Mouse (Mus musculus): ENCODE data around the gene Bola1. TPM values are rescaled to one million over a fixed set of nuclear protein-coding genes. Genes with fewer than 3 reads are reported as not detected.
A peak's percentile ranks its signal among the peaks of the same experiment; 100 is the strongest.
"Not testable (repeated sequence)": the region's sequence is repeated elsewhere in the genome, so short reads cannot be mapped to it uniquely, and the experiment has no call there.

Gene Bola1
- total RNA-seq (2021) = 10 to 100 TPM; 25.1 to 26.9 TPM

- intact Hi-C loops (cut with DNase I) = loop anchor here (2.0 to 5.0 kb wide), 4 partner anchors 17 to 152 kb away; partner anchors contain the start of genes Hist2h4 and Sf3b4
- peak; percentile 72 to 88 for DNase-seq
These were observed at the start of gene Bola1, which contains the start of gene Hist2h2ab for GRCm38 (mm10) chr3:96219661-96220130. Gene Bola1 (minus strand): TSS chr3:96219709. Gene Hist2h2ab (plus strand): TSS chr3:96219865.

DNA sequence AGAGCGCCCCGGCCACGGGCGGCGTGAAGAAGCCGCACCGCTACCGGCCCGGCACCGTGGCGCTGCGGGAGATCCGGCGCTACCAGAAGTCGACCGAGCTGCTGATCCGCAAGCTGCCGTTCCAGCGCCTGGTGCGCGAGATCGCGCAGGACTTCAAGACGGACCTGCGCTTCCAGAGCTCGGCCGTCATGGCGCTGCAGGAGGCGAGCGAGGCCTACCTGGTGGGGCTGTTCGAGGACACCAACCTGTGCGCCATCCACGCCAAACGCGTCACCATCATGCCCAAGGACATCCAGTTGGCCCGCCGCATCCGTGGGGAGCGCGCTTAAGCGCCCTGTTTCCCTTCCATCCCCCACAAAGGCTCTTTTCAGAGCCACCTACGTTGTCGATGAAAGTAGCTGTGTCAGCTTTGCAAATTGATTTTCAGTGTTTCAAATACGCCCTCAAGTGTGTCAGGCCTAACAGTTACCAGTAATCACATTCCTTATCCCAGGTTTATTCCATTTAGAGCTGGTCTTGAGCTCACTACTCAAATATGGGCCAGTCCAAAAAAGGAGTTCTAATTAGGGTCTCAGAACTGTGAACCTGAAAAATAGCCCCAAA lies 49.4 kb upstream of the Bola1 start:
- DNase-seq = peak; percentile 26 to 52
- intact Hi-C loops (cut with DNase I) = not testable (repeated sequence)

DNA sequence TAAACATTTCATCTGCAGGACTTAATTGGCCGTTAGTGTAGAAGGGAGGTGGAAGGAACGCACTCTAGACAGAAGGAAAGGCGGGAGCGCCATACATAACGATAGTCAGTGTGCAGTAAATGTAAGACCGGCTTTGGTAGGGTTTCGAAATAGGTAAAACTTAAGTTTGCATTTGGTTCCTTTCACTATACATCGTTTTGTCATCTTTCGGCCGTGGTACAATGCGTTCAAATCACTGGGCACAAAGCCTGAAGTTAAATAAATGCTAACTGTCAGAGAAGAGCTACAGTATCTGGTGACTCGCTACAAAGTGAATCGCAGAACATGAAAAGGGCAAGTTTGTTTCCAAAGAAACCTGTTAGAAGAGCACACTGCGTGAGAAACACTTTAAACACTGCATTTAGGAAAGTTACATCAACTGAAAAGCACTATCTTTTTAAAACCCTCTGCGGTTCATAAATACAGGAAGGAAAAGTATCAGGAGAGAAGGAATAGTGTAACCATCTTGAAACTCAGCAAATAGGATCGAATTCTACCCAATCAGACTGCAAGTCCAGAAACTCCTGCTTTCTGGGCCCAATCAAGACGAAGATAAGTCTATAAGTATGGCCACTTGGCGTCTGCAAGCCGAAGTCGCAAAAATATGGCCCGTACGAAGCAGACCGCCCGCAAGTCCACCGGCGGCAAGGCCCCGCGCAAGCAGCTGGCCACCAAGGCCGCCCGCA lies 48.7 kb upstream of the Bola1 start, which contains the start of gene Hist2h3b:
Gene Hist2h3b, plus strand, starts transcription at position 604 of the 725 bp plus-strand sequence.
- peak; percentile 82 to 83 for DNase-seq
- intact Hi-C loops (cut with DNase I) = no loop called here

GRCm38 (mm10) chr3:96267541-96267940 lies 48.0 kb upstream of the Bola1 start:
- intact Hi-C loops (cut with DNase I) = no loop called here

DNA sequence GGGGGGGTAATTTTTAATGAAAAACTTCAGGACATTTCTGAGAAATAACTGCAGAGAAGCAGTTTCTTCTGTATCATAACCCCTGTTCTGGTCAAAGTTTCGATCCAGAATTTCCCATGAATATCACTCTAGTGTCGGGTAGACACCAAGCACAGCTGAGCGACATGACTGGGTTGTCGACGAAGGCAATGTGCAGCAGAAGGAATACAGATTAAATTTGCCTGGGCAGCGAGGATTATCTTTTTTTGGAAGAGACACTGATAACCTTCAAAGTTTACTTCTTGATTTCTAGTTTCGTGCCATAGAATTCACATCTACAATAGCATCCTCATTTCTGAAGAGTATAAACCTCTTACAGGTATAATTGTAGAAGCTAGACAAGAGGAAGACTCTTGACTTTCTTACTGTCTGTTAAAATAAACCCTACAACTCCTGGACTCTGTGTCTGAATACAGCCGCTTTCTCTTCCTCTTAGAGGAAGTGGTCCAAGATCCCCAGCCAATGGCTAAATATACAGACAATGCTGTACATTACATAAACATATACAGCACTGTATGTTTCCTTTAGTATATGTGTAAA lies 46.7 kb upstream of the Bola1 start:
- intact Hi-C loops (cut with DNase I) = no loop called here
- DNase-seq = no peak

More at GRCm38 (mm10) chr3:96267541-96267940, 48.0 kb upstream of the Bola1 start:
- DNase-seq = no peak

DNA sequence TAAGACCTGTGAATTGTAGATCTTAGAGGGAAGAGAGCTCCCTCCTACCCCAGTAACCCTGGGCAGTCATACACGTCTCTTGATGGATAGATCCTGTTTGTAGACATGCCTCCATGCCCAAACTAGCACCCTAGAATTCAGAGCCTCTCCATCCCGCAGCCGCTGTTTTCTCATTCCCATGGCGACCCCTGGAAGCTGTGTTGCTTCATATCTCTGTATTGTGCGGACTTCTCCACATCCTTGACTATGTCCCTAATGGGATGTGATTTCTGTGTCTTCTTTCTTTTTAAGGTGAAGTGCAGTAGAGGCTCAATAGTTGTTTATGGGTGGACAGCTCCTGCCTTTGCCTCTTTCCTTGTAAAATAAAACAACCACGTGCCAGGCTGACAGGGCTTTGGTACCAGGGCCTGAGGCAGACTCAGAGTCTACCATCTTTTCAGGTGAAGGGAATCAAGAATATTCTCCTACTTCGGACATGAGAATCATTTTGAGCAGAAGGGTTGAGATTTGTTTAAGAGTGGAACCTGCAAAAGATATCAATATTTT lies 45.0 kb upstream of the Bola1 start:
- intact Hi-C loops (cut with DNase I) = no loop called here
- no peak for DNase-seq

DNA sequence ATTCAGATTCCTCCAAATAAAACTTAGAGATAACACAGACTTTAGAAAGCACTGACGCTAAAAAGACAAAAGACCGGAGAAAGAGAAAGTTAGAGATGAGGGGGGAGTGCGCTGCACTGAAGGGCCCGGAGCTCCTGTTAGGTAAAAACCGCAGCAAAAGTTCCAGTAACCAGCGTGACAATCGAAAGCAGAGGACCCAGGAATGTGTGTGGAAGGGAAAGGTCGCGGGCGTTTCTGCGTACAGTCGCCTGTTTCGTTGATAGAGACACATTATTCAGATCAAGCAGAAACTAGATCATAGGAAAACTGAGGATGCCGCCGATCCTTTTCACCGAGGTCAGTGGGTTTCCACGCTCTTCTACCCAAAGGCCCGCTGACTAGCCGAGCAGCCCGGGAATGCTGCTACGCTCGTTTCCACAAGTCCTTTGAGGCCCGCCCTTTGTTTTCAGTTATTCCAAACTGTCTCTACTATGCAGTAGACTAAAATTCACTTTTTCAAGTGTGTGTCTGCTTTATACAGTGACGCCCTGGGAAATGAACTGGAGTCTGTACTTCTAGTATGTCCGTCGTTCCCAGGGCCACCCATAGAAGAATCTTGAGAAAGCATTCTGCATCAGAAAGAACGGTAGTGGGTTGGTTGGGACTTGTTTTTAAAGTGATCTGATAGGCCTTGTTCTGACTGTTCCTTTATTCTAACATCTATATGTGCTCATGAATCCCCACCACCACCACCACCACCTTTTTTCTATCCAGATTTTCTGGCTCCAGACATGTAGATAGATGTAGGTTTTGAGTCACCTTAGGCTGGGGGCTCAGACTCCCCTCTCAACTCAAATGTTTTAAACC lies 44.3 kb upstream of the Bola1 start:
- peak; percentile 59 to 75 for DNase-seq
- intact Hi-C loops (cut with DNase I) = loop anchor here (2.0 kb wide), 2 partner anchors 21 to 43 kb away; partner anchors contain the start of genes Hist2h2ac and Hist2h2be

DNA sequence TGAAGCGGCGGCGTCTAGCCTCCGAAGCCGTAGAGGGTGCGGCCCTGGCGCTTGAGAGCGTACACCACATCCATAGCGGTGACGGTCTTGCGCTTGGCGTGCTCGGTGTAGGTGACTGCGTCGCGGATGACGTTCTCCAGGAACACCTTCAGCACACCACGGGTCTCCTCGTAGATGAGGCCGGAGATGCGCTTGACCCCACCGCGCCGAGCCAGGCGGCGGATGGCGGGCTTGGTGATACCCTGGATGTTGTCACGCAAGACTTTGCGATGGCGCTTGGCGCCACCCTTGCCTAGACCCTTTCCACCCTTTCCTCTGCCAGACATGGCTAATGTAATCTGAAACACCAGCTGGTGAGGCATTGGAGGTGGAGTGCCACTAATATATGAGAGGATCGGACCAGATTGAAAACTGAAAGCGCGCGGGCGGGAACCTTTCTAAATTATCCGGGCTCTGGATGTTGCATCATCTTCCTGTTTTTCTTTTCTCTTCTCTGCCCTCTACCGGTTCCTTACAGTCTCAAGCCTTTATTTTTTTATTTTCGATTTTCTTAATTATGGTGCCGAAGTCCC lies 43.6 kb upstream of the Bola1 start, which contains the start of gene Hist2h4:
Gene Hist2h4, minus strand, starts transcription at position 333 of the 572 bp plus-strand sequence.
- intact Hi-C loops (cut with DNase I) = loop anchor here (2.0 kb wide), 2 partner anchors 20 to 42 kb away; partner anchors contain the start of genes Hist2h2ac and Hist2h2be
- DNase-seq = peak; percentile 95 to 97

DNA sequence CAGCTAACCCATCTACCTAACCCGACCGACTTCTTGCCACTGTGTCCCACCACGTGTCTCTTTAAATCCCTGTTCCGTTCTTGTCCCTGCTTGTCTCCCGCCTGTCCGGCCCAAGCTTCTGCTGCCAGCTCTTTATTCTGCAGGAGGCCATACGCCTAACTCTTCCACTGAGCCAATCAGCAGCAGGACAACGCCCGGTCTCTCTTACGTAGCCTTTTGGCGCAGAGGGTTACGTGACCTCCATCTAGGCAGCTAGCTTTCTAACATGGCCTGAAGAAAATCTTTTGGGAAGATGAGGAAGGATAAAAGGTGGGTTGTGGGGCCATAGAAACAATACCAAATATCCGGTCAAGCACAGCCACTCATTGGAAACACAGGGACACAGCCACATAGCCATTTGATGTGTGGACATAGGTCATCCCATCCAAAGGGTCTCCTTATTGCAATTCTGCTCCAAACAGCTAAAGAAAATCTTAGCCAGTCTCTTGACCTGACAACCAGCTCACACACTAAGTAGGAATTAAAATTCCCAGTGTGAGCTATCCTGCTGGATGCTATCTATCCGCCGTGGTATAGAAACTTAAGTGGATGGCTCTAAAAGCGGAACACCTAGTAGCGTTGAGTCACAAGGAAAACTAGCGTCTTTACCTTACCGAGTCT lies 42.8 kb upstream of the Bola1 start:
- intact Hi-C loops (cut with DNase I) = loop anchor here (2.0 kb wide), 2 partner anchors 20 to 42 kb away; partner anchors contain the start of genes Hist2h2ac and Hist2h2be
- peak; percentile 83 to 85 for DNase-seq

DNA sequence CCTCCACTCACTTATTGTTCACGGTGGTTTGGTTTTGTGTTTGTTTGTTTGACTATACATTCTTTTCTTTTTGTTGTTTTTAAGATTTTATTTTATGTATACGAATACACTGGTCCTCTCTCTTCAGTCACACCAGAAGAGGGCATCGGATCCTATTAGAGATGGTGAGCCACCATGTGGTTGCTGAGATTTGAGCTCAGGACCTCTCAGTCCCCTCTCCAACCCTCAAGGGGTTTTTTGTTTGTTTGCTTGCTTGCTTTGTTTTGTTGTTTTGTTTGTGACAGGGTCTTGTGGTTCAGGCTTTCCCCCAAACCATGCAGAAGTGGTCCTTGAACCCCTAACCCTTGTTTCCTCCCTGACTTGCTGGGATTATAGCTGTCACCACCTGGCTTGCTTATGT lies 42.1 kb upstream of the Bola1 start:
- intact Hi-C loops (cut with DNase I) = loop anchor here (2.0 kb wide), 2 partner anchors 19 to 41 kb away; partner anchors contain the start of genes Hist2h2ac and Hist2h2be
- no peak for DNase-seq

DNA sequence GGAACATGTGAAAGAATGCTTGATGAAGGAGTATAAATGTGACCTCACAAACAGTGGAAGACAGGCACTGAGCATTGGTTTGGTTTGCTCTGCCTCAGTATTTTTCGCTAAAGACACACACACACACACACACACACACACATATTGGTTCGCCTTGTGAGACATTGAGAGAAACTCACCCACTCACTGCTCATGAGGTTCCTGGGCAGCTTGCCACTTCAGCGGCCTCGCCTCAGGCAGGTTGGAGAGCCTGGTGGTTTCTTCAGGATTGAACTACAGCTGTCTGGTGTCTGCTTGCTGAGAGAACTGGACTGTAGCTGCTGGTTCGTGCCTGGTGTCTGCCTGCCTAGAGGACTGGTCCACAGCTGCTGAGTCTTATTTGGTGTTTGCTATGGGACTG lies 40.7 kb upstream of the Bola1 start:
- DNase-seq = no peak
- intact Hi-C loops (cut with DNase I) = no loop called here

DNA sequence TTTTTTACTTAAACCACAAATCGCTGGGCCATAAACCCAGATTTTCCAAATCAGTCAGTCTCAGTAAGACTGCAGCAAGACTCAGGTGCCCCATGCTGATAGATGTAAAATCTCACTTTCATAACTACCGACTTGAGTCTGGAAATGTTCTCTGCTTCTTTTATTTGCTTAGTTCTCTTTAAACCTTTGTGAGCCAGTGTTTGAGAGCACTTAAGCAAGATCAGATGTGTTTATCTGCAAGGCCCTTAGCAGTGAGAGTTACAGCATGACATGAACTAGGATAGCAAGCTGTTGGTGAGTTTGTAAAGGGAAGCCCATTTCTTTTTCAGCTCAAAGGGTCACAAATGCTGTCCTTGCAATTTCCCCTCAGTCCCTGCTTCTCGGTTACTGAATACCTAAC lies 37.7 kb upstream of the Bola1 start:
- intact Hi-C loops (cut with DNase I) = no loop called here
- no peak for DNase-seq

DNA sequence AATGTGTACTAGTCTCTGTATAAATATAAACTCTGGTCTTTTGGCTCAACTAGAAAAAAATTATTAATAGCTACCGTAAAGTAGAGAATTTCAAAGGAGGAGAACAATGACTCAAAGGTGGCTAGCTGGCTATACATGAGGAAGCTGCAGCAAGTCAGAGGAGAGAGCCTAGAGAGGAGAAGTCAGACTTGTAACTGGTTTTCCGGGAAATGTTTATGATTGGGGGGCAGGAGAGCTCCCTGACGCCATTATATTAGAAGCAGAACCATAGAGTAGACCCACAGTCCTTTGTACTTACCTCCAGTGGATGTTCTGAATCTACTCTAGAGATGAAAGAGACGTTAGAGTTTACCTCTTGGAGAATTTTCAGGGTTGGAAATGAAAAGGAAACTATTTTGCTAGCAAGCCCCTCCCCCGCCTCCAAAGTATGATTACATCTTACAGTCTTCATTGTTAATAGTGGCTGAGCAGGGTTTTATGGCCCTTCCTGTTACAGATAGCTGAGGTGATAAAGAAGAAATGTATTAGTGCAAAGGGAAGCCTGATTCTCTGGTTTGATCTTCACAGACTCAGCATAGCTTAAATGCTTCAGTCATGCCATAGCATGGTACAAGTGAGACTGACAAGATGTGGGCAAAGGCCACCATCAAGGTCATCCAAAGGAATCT lies 36.6 kb upstream of the Bola1 start:
- no peak for DNase-seq
- intact Hi-C loops (cut with DNase I) = no loop called here

GRCm38 (mm10) chr3:96254683-96255355 lies 35.3 kb upstream of the Bola1 start:
- intact Hi-C loops (cut with DNase I) = no loop called here
- no peak for DNase-seq

DNA sequence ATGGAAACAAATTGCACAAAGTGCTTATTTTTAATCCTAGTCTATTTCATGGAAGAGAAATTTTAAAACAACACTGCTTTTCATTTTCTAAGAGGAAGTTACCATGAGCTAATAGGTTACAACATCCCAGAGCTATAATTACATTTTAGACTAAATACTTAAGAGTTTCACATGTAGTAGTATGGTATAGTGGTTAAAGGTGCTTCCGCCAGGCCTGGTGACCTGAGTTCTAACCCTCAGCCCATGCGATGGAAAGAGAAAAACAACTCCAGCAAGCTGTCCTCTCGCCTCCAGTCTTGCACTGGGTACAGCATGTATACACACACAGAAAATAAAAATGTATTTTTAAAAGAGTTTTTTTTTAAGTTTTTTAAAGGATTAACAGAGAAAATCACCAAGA lies 32.3 kb upstream of the Bola1 start:
- intact Hi-C loops (cut with DNase I) = no loop called here
- DNase-seq = no peak

- intact Hi-C loops (cut with DNase I) = no loop called here
- no peak for DNase-seq
These were observed 31.4 kb upstream of the Bola1 start for GRCm38 (mm10) chr3:96250890-96251289.

DNA sequence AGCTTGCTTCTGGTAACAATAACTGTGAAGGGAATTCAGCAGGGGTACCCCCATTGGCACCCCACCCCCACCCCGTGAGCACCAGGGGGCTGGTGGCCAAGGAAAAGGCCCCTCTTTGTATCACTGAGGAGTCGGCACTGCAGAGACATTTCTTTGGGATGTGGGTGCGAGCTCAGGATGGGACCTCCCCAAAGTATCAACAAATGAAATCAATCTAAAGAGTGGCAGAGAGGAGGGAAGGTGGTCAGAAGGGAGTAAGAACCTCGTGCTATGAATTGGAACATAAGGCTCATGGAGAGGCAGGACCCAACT lies 29.5 kb upstream of the Bola1 start:
- intact Hi-C loops (cut with DNase I) = no loop called here
- no peak for DNase-seq
